Mouse (Mus musculus) c-Kit-positive CD71-positive TER-119-negative erythroid progenitor cells, embryonic 14.5 days (primary cell): ENCODE measurements at regions not wholly inside any gene's neighbourhood (a gene's known extent, or its start where the extent isn't known, plus 50 kb on each side); places are given as distances from the start of the nearest gene placed in this dataset.

Experiments
- DNase-seq: peaks from one replicate; pipeline ENCODE4 v3.0.0-alpha.2; 2013; ENCODE audit warnings: low read depth

GRCm38 (mm10) chr3:60917271-60917670 lies 85.3 kb upstream of the P2ry1 start:
- DNase-seq: no peak

GRCm38 (mm10) chr3:60926024-60926547 lies 76.5 kb upstream of the P2ry1 start:
- peak; percentile 20 for DNase-seq

GRCm38 (mm10) chr3:60928910-60929309 lies 73.7 kb upstream of the P2ry1 start:
- no peak for DNase-seq

- no peak for DNase-seq
Observed at GRCm38 (mm10) chr3:60934492-60934891, 68.1 kb upstream of the P2ry1 start.

- DNase-seq: no peak
Observed at GRCm38 (mm10) chr3:60941451-60941850, 61.1 kb upstream of the P2ry1 start.

DNA sequence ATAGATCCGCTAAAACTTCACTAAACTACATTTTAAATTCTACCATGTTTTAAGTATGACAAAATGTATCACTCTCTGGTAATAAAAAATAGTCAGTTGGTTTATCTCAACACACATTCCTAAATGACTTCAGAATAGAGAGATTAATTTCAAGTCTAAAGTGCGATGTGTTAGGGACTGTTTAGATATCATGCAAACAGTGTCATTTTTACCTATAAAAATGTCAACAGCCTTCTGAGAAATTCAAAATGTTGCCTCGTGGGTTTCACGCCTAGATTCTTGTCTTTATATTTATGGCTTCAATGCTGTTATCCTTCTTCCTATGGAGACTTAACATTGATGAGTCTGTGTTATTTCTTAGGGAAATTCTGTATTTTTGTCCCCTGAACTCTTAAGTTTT lies 53.7 kb upstream of the P2ry1 start:
- DNase-seq: no peak
